Mouse (Mus musculus) embryonic facial prominence, embryonic 13.5 days (tissue): ENCODE results near the gene Eef2k. TPM values are rescaled to one million over a fixed set of nuclear protein-coding genes. Genes with fewer than 3 reads are reported as not detected.
"Not testable (repeated sequence)": the region's sequence is repeated elsewhere in the genome, so short reads cannot be mapped to it uniquely, and the experiment has no call there.

Experiments
- ATAC-seq: fragments of 200-750 bp; cut with Nextera tagmentation; 2 replicates; pipeline ENCODE4 v1.8.0; 2017; ENCODE audit warnings: low read depth; ENCODE audit not compliant: insufficient number of reproducible peaks, insufficient read depth, low FRiP score, low TSS enrichment
- H3K27ac ChIP-seq: fragments of 300-500 bp; sonication (generic); 2 replicates; pipeline ENCODE4 v1.5.1; 2015; ENCODE audit warnings: moderate library complexity, mild to moderate bottlenecking, inconsistent platforms
- H3K27me3 ChIP-seq: fragments of 300-500 bp; sonication (generic); 2 replicates; pipeline ENCODE4 v1.6.1; 2015; ENCODE audit warnings: mild to moderate bottlenecking, inconsistent platforms
- H3K36me3 ChIP-seq: fragments of 300-500 bp; sonication (generic); 2 replicates; pipeline ENCODE4 v1.6.1; 2015; ENCODE audit warnings: mild to moderate bottlenecking, inconsistent platforms
- H3K4me1 ChIP-seq: fragments of 300-500 bp; sonication (generic); 2 replicates; pipeline ENCODE4 v1.6.1; 2015; ENCODE audit warnings: inconsistent platforms
- H3K4me2 ChIP-seq: fragments of 300-500 bp; sonication (generic); 2 replicates; pipeline ENCODE4 v1.6.1; 2015; ENCODE audit warnings: moderate library complexity, mild to moderate bottlenecking, inconsistent platforms
- H3K4me3 ChIP-seq: fragments of 300-500 bp; sonication (generic); 2 replicates; pipeline ENCODE4 v1.5.1; 2015; ENCODE audit warnings: mild to moderate bottlenecking, inconsistent platforms
- H3K9ac ChIP-seq: fragments of 300-500 bp; sonication (generic); 2 replicates; pipeline ENCODE4 v1.6.1; 2015; ENCODE audit warnings: mild to moderate bottlenecking, inconsistent platforms
- H3K9me3 ChIP-seq: fragments of 300-500 bp; sonication (generic); 2 replicates; pipeline ENCODE4 v1.6.1; 2016; ENCODE audit warnings: inconsistent platforms
- WGBS: fragments of 180-500 bp; shearing (Covaris S2); methylation state at CpG from one replicate; pipeline ENCODE4 v1.1.7; 2015; ENCODE audit warnings: mixed read lengths; 5-methylcytosine and 5-hydroxymethylcytosine counted together
- polyA plus RNA-seq: library from polyadenylated mRNA; unstranded; fragments of >200 nt; fragmentation: Nextera tagmentation; extraction: Ambion mirVana; gene quantifications from 2 replicates; pipeline ENCODE4 v1.2.1, GENCODE M21; 2015

The Eef2k gene
- polyA plus RNA-seq, 1 experiment from 2014 or later = 39.4 TPM

- Histone ChIP-seq H3K9ac (no peak overlapping the region), H3K27me3 (no peaks in the 10 kb centered on the region), H3K36me3 (peaks cover 85% of the 10 kb centered on the region), H3K27ac (no peak overlapping the region), H3K4me3 (no peak overlapping the region), H3K4me2 (no peak overlapping the region), H3K9me3 (no peaks in the 10 kb centered on the region), H3K4me1 (no peaks in the 10 kb centered on the region)
- 84% methylated on average over 4 of the region's 4 CpGs for WGBS
- ATAC-seq = no peak
These were observed 41.1 kb downstream of the Eef2k start for GRCm38 (mm10) chr7:120883523-120884290.

- H3K4me3 ChIP-seq = no peak overlapping the region
- H3K9ac ChIP-seq = no peak overlapping the region
- ATAC-seq = no peak
- H3K27ac ChIP-seq = no peak overlapping the region
- no peak overlapping the region for H3K4me2 ChIP-seq
- WGBS = 93% methylated on average over 4 of the region's 4 CpGs
- H3K27me3 ChIP-seq = no peaks in the 10 kb centered on the region
- H3K4me1 ChIP-seq = peaks cover 4% of the 10 kb centered on the region; the same call in 1 of the 2 replicates
- H3K36me3 ChIP-seq = peaks cover 88% of the 10 kb centered on the region
- H3K9me3 ChIP-seq = no peaks in the 10 kb centered on the region
These were observed 42.1 kb downstream of the Eef2k start for GRCm38 (mm10) chr7:120884746-120885145.

GRCm38 (mm10) chr7:120893123-120893522 is 50.5 kb downstream of the Eef2k start:
- Histone ChIP-seq H3K4me3 (no peak overlapping the region), H3K9me3 (no peaks in the 10 kb centered on the region), H3K27ac (no peak overlapping the region), H3K4me2 (no peak overlapping the region), H3K36me3 (peaks cover 72% of the 10 kb centered on the region), H3K27me3 (no peaks in the 10 kb centered on the region), H3K4me1 (peaks cover 6% of the 10 kb centered on the region; the same call in 1 of the 2 replicates), H3K9ac (no peak overlapping the region)
- 75% methylated on average over 5 of the region's 5 CpGs for WGBS
- no peak for ATAC-seq

GRCm38 (mm10) chr7:120897054-120897453 is 54.4 kb downstream of the Eef2k start:
- Histone ChIP-seq H3K4me2 (no peak overlapping the region), H3K9me3 (no peaks in the 10 kb centered on the region), H3K4me1 (no peaks in the 10 kb centered on the region), H3K4me3 (no peak overlapping the region), H3K27me3 (no peaks in the 10 kb centered on the region), H3K36me3 (peaks cover 74% of the 10 kb centered on the region), H3K9ac (no peak overlapping the region), H3K27ac (no peak overlapping the region)
- ATAC-seq = no peak
- 88% methylated on average over 7 of the region's 7 CpGs for WGBS

GRCm38 (mm10) chr7:120897711-120898335 is 55.2 kb downstream of the Eef2k start:
- Histone ChIP-seq H3K27ac (no peak overlapping the region), H3K9ac (no peak overlapping the region), H3K36me3 (peaks cover 69% of the 10 kb centered on the region), H3K4me1 (no peaks in the 10 kb centered on the region), H3K27me3 (no peaks in the 10 kb centered on the region), H3K4me2 (no peak overlapping the region), H3K9me3 (no peaks in the 10 kb centered on the region), H3K4me3 (no peak overlapping the region)
- 88% methylated on average over 9 of the region's 9 CpGs for WGBS
- ATAC-seq = no peak

GRCm38 (mm10) chr7:120900191-120900590 is 57.6 kb downstream of the Eef2k start:
- H3K9ac ChIP-seq = no peak overlapping the region
- H3K4me3 ChIP-seq = no peak overlapping the region
- H3K36me3 ChIP-seq = peaks cover 67% of the 10 kb centered on the region
- no peaks in the 10 kb centered on the region for H3K27me3 ChIP-seq
- no peak for ATAC-seq
- no peaks in the 10 kb centered on the region for H3K4me1 ChIP-seq
- no peaks in the 10 kb centered on the region for H3K9me3 ChIP-seq
- WGBS = 68% methylated on average over 4 of the region's 4 CpGs
- H3K4me2 ChIP-seq = no peak overlapping the region
- H3K27ac ChIP-seq = no peak overlapping the region

- Histone ChIP-seq H3K4me3 (no peak overlapping the region), H3K27me3 (no peaks in the 10 kb centered on the region), H3K36me3 (peaks cover 62% of the 10 kb centered on the region), H3K4me2 (no peak overlapping the region), H3K27ac (no peak overlapping the region), H3K9ac (no peak overlapping the region), H3K4me1 (no peaks in the 10 kb centered on the region), H3K9me3 (no peaks in the 10 kb centered on the region)
- WGBS = 37% methylated on average over 8 of the region's 8 CpGs
- no peak for ATAC-seq
These were observed 59.1 kb downstream of the Eef2k start for GRCm38 (mm10) chr7:120901701-120902100.

GRCm38 (mm10) chr7:120902931-120903330 is 60.3 kb downstream of the Eef2k start:
- Histone ChIP-seq H3K27ac (no peak overlapping the region), H3K36me3 (peaks cover 51% of the 10 kb centered on the region), H3K9me3 (no peaks in the 10 kb centered on the region), H3K4me1 (no peaks in the 10 kb centered on the region), H3K4me2 (no peak overlapping the region), H3K27me3 (no peaks in the 10 kb centered on the region), H3K9ac (no peak overlapping the region), H3K4me3 (no peak overlapping the region)
- WGBS = 44% methylated on average over 3 of the region's 3 CpGs
- ATAC-seq = no peak

GRCm38 (mm10) chr7:120910172-120910571 is 67.5 kb downstream of the Eef2k start:
- not testable (repeated sequence) for ATAC-seq

GRCm38 (mm10) chr7:120911268-120911667 is 68.6 kb downstream of the Eef2k start:
- H3K27me3 ChIP-seq, H3K27ac ChIP-seq: not testable (repeated sequence)
- WGBS = 88% methylated on average over 6 of the region's 6 CpGs

More at GRCm38 (mm10) chr7:120910172-120910571, 67.5 kb downstream of the Eef2k start:
- not testable (repeated sequence) for H3K4me3 ChIP-seq, H3K27me3 ChIP-seq, H3K36me3 ChIP-seq, H3K27ac ChIP-seq, H3K4me2 ChIP-seq, H3K4me1 ChIP-seq, H3K9ac ChIP-seq, H3K9me3 ChIP-seq
- 67% methylated on average over 3 of the region's 3 CpGs for WGBS

GRCm38 (mm10) chr7:120913332-120913731 is 70.7 kb downstream of the Eef2k start:
- WGBS = 31% methylated on average over 1 of the region's 1 CpGs
- Histone ChIP-seq H3K4me3 (no peak overlapping the region), H3K27ac (no peak overlapping the region), H3K4me1 (peaks cover under 1% of the 10 kb centered on the region; the same call in 1 of the 2 replicates), H3K9me3 (no peaks in the 10 kb centered on the region), H3K4me2 (no peak overlapping the region), H3K36me3 (no peaks in the 10 kb centered on the region), H3K9ac (no peak overlapping the region), H3K27me3 (no peaks in the 10 kb centered on the region)
- no peak for ATAC-seq

More at GRCm38 (mm10) chr7:120911268-120911667, 68.6 kb downstream of the Eef2k start:
- not testable (repeated sequence) for ATAC-seq, H3K4me1 ChIP-seq, H3K4me3 ChIP-seq, H3K9me3 ChIP-seq, H3K36me3 ChIP-seq, H3K9ac ChIP-seq, H3K4me2 ChIP-seq
